Mouse (Mus musculus) G1E (cell line): ENCODE results near the gene 1810010D01Rik. TPM values are rescaled to one million over a fixed set of nuclear protein-coding genes. Genes with fewer than 3 reads are reported as not detected.

Experiments
- ATAC-seq: 2 replicates; pipeline ENCODE4 v1.8.0; 2016; ENCODE audit warnings: mild to moderate bottlenecking; ENCODE audit not compliant: insufficient number of reproducible peaks, poor library complexity, low FRiP score, severe bottlenecking; ENCODE audit errors: extremely low read depth
- DNase-seq: peaks from one replicate; pipeline ENCODE4 v3.0.0; 2012; ENCODE audit warnings: low spot score
- H3K27me3 ChIP-seq: 2 replicates; pipeline ENCODE4 v1.6.1; 2012; ENCODE audit warnings: mild to moderate bottlenecking, low read length, inconsistent platforms; ENCODE audit not compliant: insufficient read depth
- H3K36me3 ChIP-seq: replicated peaks from 2 replicates; pipeline ENCODE3; 2012; ENCODE audit warnings: mild to moderate bottlenecking, inconsistent platforms
- H3K4me1 ChIP-seq: 2 replicates; pipeline ENCODE4 v1.6.1; 2012; ENCODE audit warnings: low read depth, low read length, inconsistent platforms, mixed read lengths; ENCODE audit not compliant: insufficient read depth
- H3K4me3 ChIP-seq: 2 replicates; pipeline ENCODE4 v1.5.1; 2012; ENCODE audit warnings: low read depth, mild to moderate bottlenecking, inconsistent platforms, low read length, moderate library complexity, mixed read lengths
- H3K9me3 ChIP-seq: replicated peaks from 2 replicates; pipeline ENCODE4 v1.6.1; 2012; ENCODE audit warnings: inconsistent platforms
- CTCF ChIP-seq: IDR thresholded peaks from 2 replicates; pipeline ENCODE4 v1.5.1; 2012; ENCODE audit warnings: low read depth, low read length, inconsistent platforms, mixed read lengths
- GATA1 ChIP-seq: IDR thresholded peaks from 2 replicates; pipeline ENCODE4 v1.6.1; 2012; ENCODE audit warnings: borderline replicate concordance, low read length, inconsistent platforms, mixed read lengths
- GATA2 ChIP-seq: IDR thresholded peaks from 2 replicates; pipeline ENCODE4 v1.6.1; 2012; ENCODE audit warnings: low read depth, low read length, inconsistent platforms, borderline replicate concordance
- POLR2AphosphoS5 ChIP-seq: IDR thresholded peaks from 2 replicates; pipeline ENCODE4 v1.6.1; 2012; ENCODE audit warnings: low read depth, low read length, inconsistent platforms; ENCODE audit not compliant: insufficient replicate concordance
- TAL1 ChIP-seq: conservative IDR thresholded peaks from 2 replicates; pipeline ENCODE4 v1.6.1; 2012; ENCODE audit warnings: low read depth, low read length, inconsistent platforms, mixed read lengths
- polyA plus RNA-seq: library from polyadenylated mRNA; stranded (reverse); fragments of >175 nt; gene quantifications from 2 replicates; pipeline ENCODE4 v1.2.3, GENCODE M21; 2012
- total RNA-seq, 2 experiments: library from RNA; stranded (forward) in 1 of 2; stranded (reverse) in 1 of 2; fragments of 200-1000 nt in 1 of 2; fragments of >200 nt in 1 of 2; fragmentation: Nextera tagmentation in 1 of 2; gene quantifications; 2 replicates each; pipeline ENCODE4 v1.2.3; 2014 to 2017

1810010D01Rik gene
- total and polyA plus RNA-seq, 3 experiments, result not detected

DNA sequence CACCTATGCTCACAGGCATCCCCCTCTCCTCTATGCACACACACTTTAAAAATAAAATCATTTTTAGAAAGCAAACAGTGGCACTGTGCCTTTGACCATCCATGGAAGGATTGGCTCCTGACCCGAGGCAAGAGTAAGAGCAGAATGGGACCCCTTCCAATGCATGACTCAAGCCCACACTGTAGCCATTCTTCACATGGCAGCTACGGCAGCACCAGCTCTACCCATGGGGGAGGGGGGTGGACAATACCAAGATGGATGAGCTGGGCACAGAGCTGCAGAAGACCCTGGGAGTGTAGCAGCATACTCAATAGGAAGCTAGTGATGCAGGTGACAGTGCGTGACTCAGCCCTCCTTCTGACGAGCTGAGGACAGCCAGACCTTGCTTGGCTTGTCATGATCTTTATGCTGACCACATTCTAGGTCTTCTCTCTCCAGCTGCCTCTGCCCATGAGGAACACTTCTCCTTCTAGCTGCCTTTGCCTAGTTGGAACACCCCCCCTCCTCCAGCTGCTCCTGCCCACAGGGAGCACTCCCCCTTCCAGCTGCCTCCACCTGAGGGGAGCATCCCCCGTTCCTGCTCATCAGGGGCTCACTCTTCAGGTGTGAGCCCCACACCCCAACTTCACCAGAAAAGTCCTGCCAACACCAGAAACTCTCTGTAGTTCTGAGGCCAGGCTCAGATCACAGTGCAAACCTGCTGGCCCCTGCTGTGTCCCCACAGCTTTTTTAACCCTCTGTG, 12.6 kb downstream of the 1810010D01Rik start:
- H3K9me3 ChIP-seq, result no peaks in the 10 kb centered on the region
- ATAC-seq (no peak), DNase-seq (no peak)
- H3K27me3 ChIP-seq, result peaks cover 24% of the 10 kb centered on the region
- no peaks in the 10 kb centered on the region for H3K4me1 ChIP-seq
- no peak for TF ChIP-seq TAL1
- no peak for TF ChIP-seq CTCF
- TF ChIP-seq POLR2AphosphoS5, result no peak
- no peak for TF ChIP-seq GATA1
- no peak for TF ChIP-seq GATA2
- no peak overlapping the region for H3K4me3 ChIP-seq
- H3K36me3 ChIP-seq, result no peaks in the 10 kb centered on the region

DNA sequence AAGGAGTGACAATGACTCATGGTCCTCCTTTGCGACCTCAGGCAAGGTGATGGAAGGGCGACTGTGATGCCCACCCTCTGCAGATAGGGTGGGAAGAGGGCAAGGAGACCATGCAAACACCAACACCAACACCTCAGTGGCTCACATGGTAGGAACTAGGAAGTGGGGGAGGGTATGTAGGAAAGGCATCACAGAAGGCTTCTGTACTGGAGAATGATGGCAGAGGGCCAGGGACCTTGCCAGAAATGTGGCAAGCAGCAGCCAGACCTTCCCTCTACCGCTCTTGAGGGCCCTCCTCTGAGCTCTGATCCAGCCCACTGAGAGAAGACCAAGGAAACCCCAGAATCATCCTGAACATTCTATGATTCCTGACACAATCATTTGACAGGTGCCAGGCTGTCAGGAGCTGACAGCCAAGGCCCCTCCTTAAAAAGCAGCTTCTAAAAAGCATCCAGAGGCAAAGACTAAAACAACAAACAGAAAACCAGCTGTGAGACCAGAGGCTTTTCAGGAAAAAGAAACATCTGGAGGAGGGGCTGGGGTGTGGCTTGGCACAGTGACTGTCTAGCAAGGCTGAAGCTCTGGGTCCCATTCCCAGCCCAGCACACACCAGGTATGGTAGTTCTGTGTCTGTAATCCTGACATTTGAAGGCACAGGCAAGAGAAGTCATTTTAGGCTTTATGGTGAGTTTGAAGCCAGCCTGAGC, 13.3 kb downstream of the 1810010D01Rik start:
- TF ChIP-seq CTCF (no peak), TAL1 (no peak), POLR2AphosphoS5 (no peak), GATA1 (no peak), GATA2 (no peak)
- Histone ChIP-seq H3K4me3 (no peak overlapping the region), H3K36me3 (no peaks in the 10 kb centered on the region), H3K4me1 (no peaks in the 10 kb centered on the region), H3K27me3 (peaks cover 27% of the 10 kb centered on the region), H3K9me3 (no peaks in the 10 kb centered on the region)
- DNase-seq, result no peak
- ATAC-seq, result no peak

DNA sequence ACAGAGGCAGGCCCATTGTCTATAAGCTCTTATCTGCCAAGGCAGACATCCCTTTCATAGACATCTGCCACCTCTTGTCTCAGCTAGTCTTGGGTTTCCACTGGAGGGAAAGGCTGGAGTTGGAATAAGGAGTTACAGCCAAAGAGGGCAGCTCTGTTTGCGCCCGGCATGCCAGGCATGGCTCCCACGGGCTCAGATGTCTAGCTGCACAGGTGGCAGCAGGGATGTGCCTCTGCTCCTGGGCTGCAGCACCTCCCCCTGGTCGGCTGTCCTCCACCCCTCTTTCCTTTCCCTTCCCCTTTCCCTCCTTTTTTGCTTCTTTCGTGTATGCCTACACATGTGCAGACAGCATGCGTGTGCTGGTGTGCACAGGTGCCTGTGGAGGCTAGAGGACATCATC, 15.1 kb downstream of the 1810010D01Rik start:
- no peak overlapping the region for H3K4me3 ChIP-seq
- no peaks in the 10 kb centered on the region for H3K4me1 ChIP-seq
- ATAC-seq (no peak), DNase-seq (no peak)
- H3K27me3 ChIP-seq, result peaks cover 28% of the 10 kb centered on the region
- TF ChIP-seq TAL1, result no peak
- no peak for TF ChIP-seq POLR2AphosphoS5
- TF ChIP-seq GATA2, result no peak
- TF ChIP-seq GATA1, result no peak
- no peak for TF ChIP-seq CTCF
- H3K36me3 ChIP-seq, result no peaks in the 10 kb centered on the region
- no peaks in the 10 kb centered on the region for H3K9me3 ChIP-seq

DNA sequence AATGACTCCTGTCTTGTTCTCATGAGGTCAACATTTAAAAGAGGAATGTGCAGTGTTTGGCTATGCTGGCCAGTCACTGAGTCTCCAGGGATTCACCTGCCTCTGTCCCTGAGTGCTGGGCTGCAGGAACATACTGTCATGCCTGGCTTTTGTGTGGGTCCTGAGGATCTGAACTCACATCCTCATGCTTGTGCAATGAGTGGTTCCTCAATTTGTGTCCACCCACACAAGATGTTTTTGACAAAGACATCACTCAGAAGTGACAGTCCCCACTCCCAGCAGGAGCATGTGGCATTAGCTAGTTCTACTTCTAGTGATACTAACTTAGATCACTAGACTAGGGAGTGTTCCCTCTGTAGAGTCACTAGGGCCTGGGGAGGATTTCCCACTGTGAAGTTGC, 17.4 kb downstream of the 1810010D01Rik start:
- Histone ChIP-seq H3K4me1 (no peaks in the 10 kb centered on the region), H3K9me3 (no peaks in the 10 kb centered on the region), H3K27me3 (peaks cover 21% of the 10 kb centered on the region), H3K36me3 (no peaks in the 10 kb centered on the region), H3K4me3 (no peak overlapping the region)
- no peak for TF ChIP-seq TAL1
- no peak for TF ChIP-seq CTCF
- no peak for TF ChIP-seq GATA1
- TF ChIP-seq POLR2AphosphoS5, result no peak
- no peak for TF ChIP-seq GATA2
- ATAC-seq, result no peak
- DNase-seq, result no peak

DNA sequence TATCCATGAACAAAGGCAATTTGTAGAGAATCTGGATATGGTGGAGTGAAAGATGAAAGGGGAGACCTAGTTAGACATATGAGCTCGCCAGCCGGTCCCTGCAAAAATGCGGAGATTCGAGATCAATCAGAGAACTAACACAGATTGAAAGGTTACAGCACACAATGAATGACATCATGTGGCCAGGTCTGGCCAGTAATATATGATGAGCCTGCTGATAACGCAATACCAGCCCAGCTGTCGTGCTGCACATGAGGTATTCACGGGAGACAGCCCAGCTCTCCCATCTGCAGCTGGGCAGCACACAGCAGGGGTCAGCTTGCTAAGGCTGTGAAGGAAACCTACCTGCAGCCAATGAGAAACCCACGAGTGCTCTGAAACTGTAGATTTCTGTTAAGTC, 18.6 kb downstream of the 1810010D01Rik start:
- Histone ChIP-seq H3K36me3 (no peaks in the 10 kb centered on the region), H3K4me3 (no peak overlapping the region), H3K9me3 (no peaks in the 10 kb centered on the region), H3K27me3 (peaks cover 19% of the 10 kb centered on the region), H3K4me1 (no peaks in the 10 kb centered on the region)
- ATAC-seq (no peak), DNase-seq (no peak)
- TF ChIP-seq GATA1, result no peak
- TF ChIP-seq TAL1, result no peak
- TF ChIP-seq CTCF, result no peak
- TF ChIP-seq GATA2, result no peak
- no peak for TF ChIP-seq POLR2AphosphoS5

DNA sequence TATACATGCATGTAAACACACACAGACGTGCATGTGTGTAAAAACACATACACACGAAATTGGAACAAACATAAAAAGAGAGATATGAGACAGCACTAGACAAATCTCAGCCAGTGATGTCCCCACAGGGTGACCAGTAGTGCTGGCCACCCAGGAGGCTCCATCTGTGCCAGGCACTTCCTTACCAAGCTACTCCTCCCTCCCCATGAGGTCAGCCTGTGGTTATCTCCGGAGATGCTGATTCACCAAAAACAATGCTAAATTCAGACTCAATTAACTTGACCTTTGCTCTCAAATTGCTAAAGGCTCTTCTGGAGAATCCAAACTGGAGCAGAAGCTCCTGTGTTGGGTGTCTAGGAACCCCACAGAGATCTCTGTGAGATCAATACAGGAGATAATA, 20.1 kb downstream of the 1810010D01Rik start:
- Histone ChIP-seq H3K4me1 (no peaks in the 10 kb centered on the region), H3K36me3 (no peaks in the 10 kb centered on the region), H3K9me3 (no peaks in the 10 kb centered on the region), H3K4me3 (no peak overlapping the region), H3K27me3 (peaks cover 17% of the 10 kb centered on the region)
- DNase-seq (no peak), ATAC-seq (no peak)
- no peak for TF ChIP-seq POLR2AphosphoS5
- TF ChIP-seq GATA2, result no peak
- TF ChIP-seq CTCF, result no peak
- no peak for TF ChIP-seq GATA1
- no peak for TF ChIP-seq TAL1

DNA sequence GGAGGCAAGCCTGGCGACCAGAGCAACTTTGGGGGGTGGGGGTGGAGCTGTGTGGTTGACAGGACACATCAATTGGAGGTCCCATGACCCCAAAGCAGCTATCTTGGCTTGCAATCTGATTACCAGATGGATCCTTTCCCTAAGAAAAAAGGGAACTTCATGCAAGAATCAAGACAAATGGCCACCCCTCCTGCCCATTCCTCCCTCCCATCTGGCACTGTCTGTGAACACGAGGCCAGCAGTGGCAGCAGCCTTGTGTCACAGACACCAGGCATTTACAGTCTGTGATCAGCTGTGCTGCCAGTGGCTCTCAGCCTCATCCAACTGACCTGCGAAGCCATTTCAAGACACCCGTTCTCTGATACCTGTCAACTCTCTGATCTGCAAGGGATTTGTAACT, 25.5 kb downstream of the 1810010D01Rik start:
- H3K36me3 ChIP-seq, result no peaks in the 10 kb centered on the region
- no peaks in the 10 kb centered on the region for H3K4me1 ChIP-seq
- no peaks in the 10 kb centered on the region for H3K9me3 ChIP-seq
- H3K4me3 ChIP-seq, result no peak overlapping the region
- no peak for TF ChIP-seq POLR2AphosphoS5
- TF ChIP-seq CTCF, result no peak
- no peak for TF ChIP-seq GATA2
- TF ChIP-seq TAL1, result no peak
- no peak for TF ChIP-seq GATA1
- DNase-seq (no peak), ATAC-seq (no peak)
- no peaks in the 10 kb centered on the region; the same call in 1 of the 2 replicates for H3K27me3 ChIP-seq
